Mouse (Mus musculus) bone marrow macrophage, adult 2 months (primary cell): ENCODE measurements around the gene Lgmn. TPM values are rescaled to one million over a fixed set of nuclear protein-coding genes. Genes with fewer than 3 reads are reported as not detected.

ENCODE experiments used
- H3K27ac ChIP-seq: 2 replicates; pipeline ENCODE4 v1.5.1; 2012; ENCODE audit warnings: low read depth, low read length; ENCODE audit not compliant: insufficient read depth
- H3K4me1 ChIP-seq: 2 replicates; pipeline ENCODE4 v1.6.1; 2012; ENCODE audit warnings: low read length; ENCODE audit not compliant: control insufficient read depth, insufficient read depth
- H3K4me3 ChIP-seq: 2 replicates; pipeline ENCODE4 v1.5.1; 2012; ENCODE audit warnings: mild to moderate bottlenecking, low read length, moderate library complexity; ENCODE audit not compliant: insufficient read depth
- CTCF ChIP-seq: IDR thresholded peaks from 2 replicates; pipeline ENCODE4 v1.5.1; 2012; ENCODE audit warnings: low read depth, mild to moderate bottlenecking, low read length, moderate library complexity
- POLR2A ChIP-seq: IDR thresholded peaks from 2 replicates; pipeline ENCODE4 v1.6.1; 2012; ENCODE audit warnings: mild to moderate bottlenecking, low read depth, low read length, borderline replicate concordance
- polyA plus RNA-seq: library from polyadenylated mRNA; stranded (reverse); fragments of >200 nt; gene quantifications from 2 replicates; pipeline ENCODE4 v1.2.4, GENCODE M21; 2012; ENCODE audit not compliant: missing spikeins, insufficient read depth, insufficient read length

The Lgmn gene
- polyA plus RNA-seq, 1 experiment: 1,623 TPM

- Histone ChIP-seq H3K4me1 (peaks cover 70% of the 10 kb centered on the region), H3K27ac (peak overlapping the region; percentile 85), H3K4me3 (no peak overlapping the region)
- TF ChIP-seq CTCF: no peak
- TF ChIP-seq POLR2A: no peak
Observed at GRCm38 (mm10) chr12:102420168-102420890, 19.3 kb downstream of the Lgmn start.

- no peak for TF ChIP-seq CTCF
- TF ChIP-seq POLR2A: no peak
Observed at GRCm38 (mm10) chr12:102419544-102419943, 20.1 kb downstream of the Lgmn start.

GRCm38 (mm10) chr12:102417701-102418100, 21.9 kb downstream of the Lgmn start:
- TF ChIP-seq POLR2A: no peak
- TF ChIP-seq CTCF: no peak
- Histone ChIP-seq H3K4me1 (peaks cover 57% of the 10 kb centered on the region), H3K4me3 (no peak overlapping the region), H3K27ac (peak overlapping the region; percentile 68)

More at GRCm38 (mm10) chr12:102419544-102419943, 20.1 kb downstream of the Lgmn start:
- Histone ChIP-seq H3K27ac (peak overlapping the region; percentile 85), H3K4me3 (no peak overlapping the region), H3K4me1 (peaks cover 66% of the 10 kb centered on the region)

GRCm38 (mm10) chr12:102416955-102417510, 22.6 kb downstream of the Lgmn start:
- Histone ChIP-seq H3K4me1 (peaks cover 50% of the 10 kb centered on the region), H3K4me3 (no peak overlapping the region), H3K27ac (peak overlapping the region; percentile 68)
- no peak for TF ChIP-seq POLR2A
- TF ChIP-seq CTCF: no peak

GRCm38 (mm10) chr12:102416391-102416837, 23.2 kb downstream of the Lgmn start:
- H3K27ac ChIP-seq: peak overlapping the region; percentile 33
- H3K4me1 ChIP-seq: peaks cover 44% of the 10 kb centered on the region
- TF ChIP-seq CTCF (no peak), POLR2A (no peak)
- no peak overlapping the region for H3K4me3 ChIP-seq

GRCm38 (mm10) chr12:102414686-102415085, 24.9 kb downstream of the Lgmn start:
- no peak overlapping the region for H3K4me3 ChIP-seq
- H3K27ac ChIP-seq: no peak overlapping the region
- H3K4me1 ChIP-seq: peaks cover 30% of the 10 kb centered on the region
- no peak for TF ChIP-seq CTCF
- no peak for TF ChIP-seq POLR2A

- no peak overlapping the region for H3K4me3 ChIP-seq
- TF ChIP-seq POLR2A (no peak), CTCF (no peak)
- peaks cover 20% of the 10 kb centered on the region for H3K4me1 ChIP-seq
- H3K27ac ChIP-seq: no peak overlapping the region
Observed at GRCm38 (mm10) chr12:102413171-102413570, 26.4 kb downstream of the Lgmn start.

- TF ChIP-seq CTCF (no peak), POLR2A (no peak)
- Histone ChIP-seq H3K4me3 (no peak overlapping the region), H3K4me1 (0 out of 2 replicates have a peak, but pooled peaks cover 2% of the 10 kb centered on the region), H3K27ac (no peak overlapping the region)
Observed at GRCm38 (mm10) chr12:102398588-102398987, 41.0 kb downstream of the Lgmn start.

- TF ChIP-seq POLR2A (no peak), CTCF (no peak)
- H3K4me3 ChIP-seq: no peak overlapping the region
- H3K4me1 ChIP-seq: 0 out of 2 replicates have a peak, but pooled peaks cover 2% of the 10 kb centered on the region
- H3K27ac ChIP-seq: no peak overlapping the region
Observed at GRCm38 (mm10) chr12:102395998-102396991, 43.3 kb downstream of the Lgmn start.

GRCm38 (mm10) chr12:102395537-102395936, 44.1 kb downstream of the Lgmn start:
- TF ChIP-seq POLR2A (no peak), CTCF (no peak)
- H3K4me3 ChIP-seq: no peak overlapping the region
- 0 out of 2 replicates have a peak, but pooled peaks cover 2% of the 10 kb centered on the region for H3K4me1 ChIP-seq
- no peak overlapping the region for H3K27ac ChIP-seq
